Mouse (Mus musculus): ENCODE data around the gene Asgr2. TPM values are rescaled to one million over a fixed set of nuclear protein-coding genes. Genes with fewer than 3 reads are reported as not detected.

Asgr2 gene
- not detected in 2 replicates for polyA plus RNA-seq (2015; fragmentation: Nextera tagmentation; extraction: Ambion mirVana)

- H3K27me3 ChIP-seq = no peaks in the 10 kb centered on the region
- H3K36me3 ChIP-seq = no peaks in the 10 kb centered on the region
- H3K27ac ChIP-seq = no peak within 1 kb of the TSS
- 82% methylated on average over 12 of the region's 12 CpGs for WGBS
- ATAC-seq (ENCODE audit: insufficient number of reproducible peaks, insufficient read depth, low FRiP score, low TSS enrichment, low read depth) = no peak
- H3K4me2 ChIP-seq = no peak within 1 kb of the TSS
- H3K9me3 ChIP-seq = 0 out of 2 replicates have a peak, but pooled peaks cover 3% of the 10 kb centered on the region
- H3K9ac ChIP-seq = no peak within 1 kb of the TSS
- no peaks in the 10 kb centered on the region for H3K4me1 ChIP-seq
- no peak within 1 kb of the TSS for H3K4me3 ChIP-seq
Observed at GRCm38 (mm10) chr11:70091986-70092783, at the start of gene Asgr2. Asgr2 (plus strand) TSS chr11:70092644.

- Histone ChIP-seq H3K9ac (no peak overlapping the region), H3K9me3 (no peaks in the 10 kb centered on the region), H3K4me2 (no peak overlapping the region), H3K4me1 (0 out of 2 replicates have a peak, but pooled peaks cover 3% of the 10 kb centered on the region), H3K27ac (no peak overlapping the region), H3K4me3 (no peak overlapping the region), H3K27me3 (no peaks in the 10 kb centered on the region), H3K36me3 (peaks cover 64% of the 10 kb centered on the region)
- no peak for ATAC-seq (ENCODE audit: insufficient number of reproducible peaks, insufficient read depth, low FRiP score, low TSS enrichment, low read depth)
- WGBS = 76% methylated on average over 7 of the region's 7 CpGs
Observed at GRCm38 (mm10) chr11:70043665-70044064, 48.8 kb upstream of the Asgr2 start.

- Histone ChIP-seq H3K4me1 (0 out of 2 replicates have a peak, but pooled peaks cover 3% of the 10 kb centered on the region), H3K4me2 (no peak overlapping the region), H3K27me3 (no peaks in the 10 kb centered on the region), H3K9me3 (no peaks in the 10 kb centered on the region), H3K36me3 (peaks cover 48% of the 10 kb centered on the region), H3K4me3 (no peak overlapping the region), H3K27ac (peak overlapping the region; percentile 4; the same call in 1 of the 2 replicates), H3K9ac (no peak overlapping the region)
- WGBS = 19% methylated on average over 9 of the region's 9 CpGs
- no peak for ATAC-seq (ENCODE audit: insufficient number of reproducible peaks, insufficient read depth, low FRiP score, low TSS enrichment, low read depth)
Observed at GRCm38 (mm10) chr11:70045435-70045834, 47.0 kb upstream of the Asgr2 start.

GRCm38 (mm10) chr11:70049366-70049765, 43.1 kb upstream of the Asgr2 start:
- no peak overlapping the region for H3K4me2 ChIP-seq
- no peaks in the 10 kb centered on the region for H3K9me3 ChIP-seq
- no peaks in the 10 kb centered on the region for H3K27me3 ChIP-seq
- H3K9ac ChIP-seq = no peak overlapping the region
- no peak for ATAC-seq (ENCODE audit: insufficient number of reproducible peaks, insufficient read depth, low FRiP score, low TSS enrichment, low read depth)
- no peak overlapping the region for H3K4me3 ChIP-seq
- 40% methylated on average over 6 of the region's 6 CpGs for whole genome bisulfite sequencing
- peaks cover 11% of the 10 kb centered on the region for H3K36me3 ChIP-seq
- 0 out of 2 replicates have a peak, but pooled peaks cover 3% of the 10 kb centered on the region for H3K4me1 ChIP-seq
- H3K27ac ChIP-seq = no peak overlapping the region

GRCm38 (mm10) chr11:70049816-70050215, 42.6 kb upstream of the Asgr2 start:
- no peak overlapping the region for H3K9ac ChIP-seq
- ATAC-seq (ENCODE audit: insufficient number of reproducible peaks, insufficient read depth, low FRiP score, low TSS enrichment, low read depth) = no peak
- no peak overlapping the region for H3K27ac ChIP-seq
- no peaks in the 10 kb centered on the region for H3K27me3 ChIP-seq
- H3K9me3 ChIP-seq = no peaks in the 10 kb centered on the region
- peaks cover 7% of the 10 kb centered on the region for H3K36me3 ChIP-seq
- no peak overlapping the region for H3K4me2 ChIP-seq
- H3K4me1 ChIP-seq = 0 out of 2 replicates have a peak, but pooled peaks cover 2% of the 10 kb centered on the region
- 57% methylated on average over 10 of the region's 10 CpGs for WGBS
- H3K4me3 ChIP-seq = no peak overlapping the region

GRCm38 (mm10) chr11:70053156-70053555, 39.3 kb upstream of the Asgr2 start:
- WGBS = 71% methylated on average over 7 of the region's 7 CpGs
- Histone ChIP-seq H3K27me3 (no peaks in the 10 kb centered on the region), H3K9me3 (no peaks in the 10 kb centered on the region), H3K4me1 (0 out of 2 replicates have a peak, but pooled peaks cover 8% of the 10 kb centered on the region), H3K27ac (0 out of 2 replicates have a peak overlapping the region, but pooled peaks have one; percentile 16), H3K4me3 (no peak overlapping the region), H3K4me2 (no peak overlapping the region), H3K9ac (no peak overlapping the region), H3K36me3 (no peaks in the 10 kb centered on the region)
- no peak for ATAC-seq (ENCODE audit: insufficient number of reproducible peaks, insufficient read depth, low FRiP score, low TSS enrichment, low read depth)

- H3K4me2 ChIP-seq = no peak within 1 kb of the TSS
- H3K36me3 ChIP-seq = no peaks in the 10 kb centered on the region
- WGBS = 82% methylated on average over 10 of the region's 10 CpGs
- H3K27ac ChIP-seq = 0 out of 2 replicates have a peak within 1 kb of the TSS, but pooled peaks have one; percentile 16
- no peak for ATAC-seq (ENCODE audit: insufficient number of reproducible peaks, insufficient read depth, low FRiP score, low TSS enrichment, low read depth)
- no peaks in the 10 kb centered on the region for H3K27me3 ChIP-seq
- no peak within 1 kb of the TSS for H3K4me3 ChIP-seq
- H3K4me1 ChIP-seq = 0 out of 2 replicates have a peak, but pooled peaks cover 8% of the 10 kb centered on the region
- no peaks in the 10 kb centered on the region for H3K9me3 ChIP-seq
- H3K9ac ChIP-seq = peak within 1 kb of the TSS; percentile 6; the same call in 1 of the 2 replicates
Observed at GRCm38 (mm10) chr11:70053898-70054570, 38.4 kb upstream of the Asgr2 start, which contains the start of gene Asgr1. Asgr1 (plus strand) TSS chr11:70054085.

- no peaks in the 10 kb centered on the region for H3K36me3 ChIP-seq
- no peaks in the 10 kb centered on the region for H3K9me3 ChIP-seq
- no peaks in the 10 kb centered on the region for H3K27me3 ChIP-seq
- 0 out of 2 replicates have a peak, but pooled peaks cover 8% of the 10 kb centered on the region for H3K4me1 ChIP-seq
- peak; percentile 21; the same call in 1 of the 2 replicates for ATAC-seq (ENCODE audit: insufficient number of reproducible peaks, insufficient read depth, low FRiP score, low TSS enrichment, low read depth)
- no peak overlapping the region for H3K4me3 ChIP-seq
- H3K27ac ChIP-seq = no peak overlapping the region
- WGBS = 27% methylated on average over 18 of the region's 18 CpGs
- H3K4me2 ChIP-seq = peak overlapping the region; percentile 42
- H3K9ac ChIP-seq = no peak overlapping the region
Observed at GRCm38 (mm10) chr11:70055618-70056214, 36.7 kb upstream of the Asgr2 start.

GRCm38 (mm10) chr11:70057805-70058204, 34.6 kb upstream of the Asgr2 start:
- H3K4me2 ChIP-seq = no peak overlapping the region

GRCm38 (mm10) chr11:70059930-70060329, 32.5 kb upstream of the Asgr2 start:
- 0 out of 2 replicates have a peak, but pooled peaks cover 8% of the 10 kb centered on the region for H3K4me1 ChIP-seq
- H3K4me2 ChIP-seq = no peak overlapping the region
- no peaks in the 10 kb centered on the region for H3K27me3 ChIP-seq
- no peaks in the 10 kb centered on the region for H3K9me3 ChIP-seq
- H3K4me3 ChIP-seq = no peak overlapping the region
- ATAC-seq (ENCODE audit: insufficient number of reproducible peaks, insufficient read depth, low FRiP score, low TSS enrichment, low read depth) = no peak
- H3K9ac ChIP-seq = no peak overlapping the region
- no peak overlapping the region for H3K27ac ChIP-seq
- H3K36me3 ChIP-seq = no peaks in the 10 kb centered on the region
- 55% methylated on average over 6 of the region's 6 CpGs for WGBS

More at GRCm38 (mm10) chr11:70057805-70058204, 34.6 kb upstream of the Asgr2 start:
- ATAC-seq (ENCODE audit: insufficient number of reproducible peaks, insufficient read depth, low FRiP score, low TSS enrichment, low read depth) = no peak
- WGBS = 81% methylated on average over 9 of the region's 9 CpGs
- Histone ChIP-seq H3K27me3 (no peaks in the 10 kb centered on the region), H3K9ac (no peak overlapping the region), H3K9me3 (no peaks in the 10 kb centered on the region), H3K27ac (no peak overlapping the region), H3K4me1 (0 out of 2 replicates have a peak, but pooled peaks cover 8% of the 10 kb centered on the region), H3K36me3 (no peaks in the 10 kb centered on the region), H3K4me3 (no peak overlapping the region)

- Histone ChIP-seq H3K4me3 (no peak overlapping the region), H3K9ac (no peak overlapping the region), H3K36me3 (no peaks in the 10 kb centered on the region), H3K27ac (no peak overlapping the region), H3K4me2 (no peak overlapping the region), H3K9me3 (no peaks in the 10 kb centered on the region), H3K27me3 (no peaks in the 10 kb centered on the region), H3K4me1 (no peaks in the 10 kb centered on the region)
- no peak for ATAC-seq (ENCODE audit: insufficient number of reproducible peaks, insufficient read depth, low FRiP score, low TSS enrichment, low read depth)
- WGBS = 65% methylated on average over 3 of the region's 3 CpGs
Observed at GRCm38 (mm10) chr11:70063053-70063452, 29.4 kb upstream of the Asgr2 start.

Measured in embryonic facial prominence, embryonic 13.5 days (tissue).